Mouse (Mus musculus): ENCODE measurements around the gene Hadhb. TPM values are rescaled to one million over a fixed set of nuclear protein-coding genes. Genes with fewer than 3 reads are reported as not detected.

Hadhb gene
- polyA plus RNA-seq, 1 experiment from 2014 or later: 57.5 TPM

DNA sequence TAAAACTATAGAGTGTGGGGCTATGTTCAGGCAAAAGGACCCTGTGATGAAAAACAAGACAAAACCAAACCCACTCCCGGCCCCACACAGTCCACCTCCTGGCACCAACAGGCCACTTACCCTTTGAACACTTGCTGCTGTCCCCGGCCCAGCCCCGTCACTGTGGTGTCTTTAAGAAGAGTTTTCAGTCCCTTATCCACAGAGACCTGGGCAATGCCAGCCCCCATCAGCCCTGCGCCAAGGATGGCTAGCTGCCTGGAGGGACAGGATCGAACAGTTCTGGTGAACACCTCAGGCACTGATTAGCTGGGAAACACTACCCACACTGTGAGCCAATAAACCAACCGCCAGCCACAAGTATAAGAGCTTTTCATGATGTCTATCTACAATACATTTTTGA lies 26.4 kb upstream of the Hadhb start:
- Histone ChIP-seq H3K27ac (replicated peaks) (no peak overlapping the region), H3K4me1 (0 out of 2 replicates have a peak, but pooled peaks cover 2% of the 10 kb centered on the region), H3K4me3 (replicated peaks) (no peak overlapping the region), H3K9me3 (replicated peaks) (no peaks in the 10 kb centered on the region), H3K9ac (replicated peaks) (no peak overlapping the region), H3K27me3 (replicated peaks) (no peaks in the 10 kb centered on the region), H3K4me2 (no peak overlapping the region), H3K36me3 (peaks cover 78% of the 10 kb centered on the region)
- ATAC-seq (ENCODE audit: low FRiP score): no peak
- WGBS: 99% methylated on average over 6 of the region's 6 CpGs

DNA sequence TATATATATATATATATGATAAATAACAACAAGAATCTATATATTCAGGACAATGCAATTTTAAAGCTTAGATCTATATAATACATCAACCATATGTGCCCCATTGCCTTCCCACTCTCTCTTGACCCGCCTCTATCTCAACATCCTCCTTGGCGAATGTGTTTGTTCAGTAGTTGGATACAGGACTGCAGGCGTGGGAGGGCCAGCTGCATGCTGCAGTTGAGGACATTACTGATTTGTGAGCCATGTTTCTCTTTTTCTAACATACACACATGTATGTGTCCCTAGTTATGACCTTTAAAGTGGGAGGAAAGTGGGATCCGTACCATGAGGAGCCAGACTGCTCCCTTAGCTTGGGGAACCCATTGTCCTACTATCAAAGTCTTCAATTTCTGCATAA lies 23.8 kb upstream of the Hadhb start:
- H3K4me2 ChIP-seq: no peak overlapping the region
- WGBS: 94% methylated on average over 4 of the region's 4 CpGs
- H3K27me3 ChIP-seq (replicated peaks): no peaks in the 10 kb centered on the region
- ATAC-seq (ENCODE audit: low FRiP score): no peak
- no peaks in the 10 kb centered on the region for H3K9me3 ChIP-seq (replicated peaks)
- H3K4me3 ChIP-seq (replicated peaks): no peak overlapping the region
- H3K4me1 ChIP-seq: 0 out of 2 replicates have a peak, but pooled peaks cover under 1% of the 10 kb centered on the region
- H3K36me3 ChIP-seq: peaks cover 75% of the 10 kb centered on the region
- no peak overlapping the region for H3K9ac ChIP-seq (replicated peaks)
- no peak overlapping the region for H3K27ac ChIP-seq (replicated peaks)

DNA sequence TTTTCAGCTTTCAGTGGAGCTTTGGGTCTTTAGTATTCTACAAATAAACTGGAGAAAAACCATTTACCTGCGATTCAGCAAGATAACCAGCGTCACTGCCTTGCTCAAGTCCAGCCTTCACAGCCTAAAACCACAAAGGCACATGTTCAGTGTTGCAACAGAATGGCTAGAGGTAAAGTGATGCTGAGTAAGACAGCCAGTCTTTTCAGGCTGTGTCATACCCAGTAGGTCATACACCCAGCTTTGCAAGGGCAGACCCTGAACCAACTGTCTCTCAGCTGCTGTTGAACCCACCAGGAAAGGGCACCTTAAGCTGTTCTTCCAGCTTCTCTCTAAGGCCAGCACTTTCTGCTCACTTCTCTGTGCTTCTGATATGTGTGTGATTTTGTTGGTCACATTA lies 22.9 kb upstream of the Hadhb start:
- Histone ChIP-seq H3K4me3 (replicated peaks) (no peak overlapping the region), H3K4me2 (no peak overlapping the region), H3K9ac (replicated peaks) (no peak overlapping the region), H3K27me3 (replicated peaks) (no peaks in the 10 kb centered on the region), H3K4me1 (no peaks in the 10 kb centered on the region), H3K27ac (replicated peaks) (no peak overlapping the region), H3K9me3 (replicated peaks) (no peaks in the 10 kb centered on the region), H3K36me3 (peaks cover 71% of the 10 kb centered on the region)
- no peak for ATAC-seq (ENCODE audit: low FRiP score)
- 99% methylated on average over 2 of the region's 2 CpGs for WGBS

GRCm38 (mm10) chr5:30135711-30136231 lies 19.3 kb upstream of the Hadhb start:
- Histone ChIP-seq H3K9ac (replicated peaks) (no peak overlapping the region), H3K4me1 (no peaks in the 10 kb centered on the region), H3K4me3 (replicated peaks) (no peak overlapping the region), H3K36me3 (peaks cover 76% of the 10 kb centered on the region), H3K27ac (replicated peaks) (no peak overlapping the region), H3K27me3 (replicated peaks) (no peaks in the 10 kb centered on the region), H3K9me3 (replicated peaks) (no peaks in the 10 kb centered on the region), H3K4me2 (no peak overlapping the region)
- WGBS: 92% methylated on average over 11 of the region's 11 CpGs
- no peak for ATAC-seq (ENCODE audit: low FRiP score)

DNA sequence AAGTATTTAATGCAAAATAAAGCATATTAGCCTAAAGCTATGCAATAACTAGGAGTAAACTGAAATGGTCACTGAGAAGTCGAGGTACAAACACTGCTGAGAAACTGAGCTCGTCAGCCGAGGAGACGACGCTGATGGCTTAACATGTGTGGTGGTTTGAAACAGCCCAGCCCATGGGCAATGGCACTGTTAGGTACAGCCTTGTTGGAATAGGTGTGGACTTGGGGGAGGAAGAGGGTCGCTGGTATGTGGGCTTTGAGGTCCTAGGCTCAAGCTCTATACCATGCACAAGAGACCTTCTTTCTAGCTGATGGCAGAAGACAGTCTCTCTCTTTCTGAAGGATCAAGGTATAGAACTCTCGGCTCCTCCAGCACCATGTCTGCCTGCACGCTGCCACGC lies 17.8 kb upstream of the Hadhb start:
- WGBS: 91% methylated on average over 9 of the region's 9 CpGs
- no peaks in the 10 kb centered on the region for H3K4me1 ChIP-seq
- no peaks in the 10 kb centered on the region for H3K27me3 ChIP-seq (replicated peaks)
- no peak overlapping the region for H3K4me2 ChIP-seq
- H3K9me3 ChIP-seq (replicated peaks): no peaks in the 10 kb centered on the region
- H3K9ac ChIP-seq (replicated peaks): no peak overlapping the region
- H3K4me3 ChIP-seq (replicated peaks): no peak overlapping the region
- H3K36me3 ChIP-seq: peaks cover 77% of the 10 kb centered on the region
- ATAC-seq (ENCODE audit: low FRiP score): no peak
- H3K27ac ChIP-seq (replicated peaks): no peak overlapping the region

DNA sequence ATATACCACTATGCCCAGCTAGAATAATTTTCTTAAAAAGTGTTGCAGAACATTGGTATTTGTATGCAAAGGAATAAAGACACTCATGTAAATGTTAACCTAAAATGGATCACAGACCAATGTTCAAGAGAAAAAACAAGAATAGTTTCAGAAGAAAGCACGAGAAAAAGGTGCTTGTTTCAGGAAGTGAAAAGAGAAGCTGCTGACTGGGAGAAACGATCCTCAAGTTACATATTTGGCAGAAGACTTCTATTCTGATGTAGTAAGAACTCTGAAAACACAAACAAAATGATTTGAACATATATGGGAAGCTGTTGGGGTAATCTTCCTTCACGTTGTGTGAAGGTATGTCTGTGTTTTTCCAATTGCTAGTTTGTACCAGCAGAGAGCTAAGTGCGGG lies 16.9 kb upstream of the Hadhb start:
- H3K27ac ChIP-seq (replicated peaks): no peak overlapping the region
- ATAC-seq (ENCODE audit: low FRiP score): no peak
- H3K4me1 ChIP-seq: no peaks in the 10 kb centered on the region
- H3K4me3 ChIP-seq (replicated peaks): no peak overlapping the region
- H3K27me3 ChIP-seq (replicated peaks): no peaks in the 10 kb centered on the region
- WGBS: 94% methylated on average over 4 of the region's 4 CpGs
- H3K36me3 ChIP-seq: peaks cover 81% of the 10 kb centered on the region
- H3K9me3 ChIP-seq (replicated peaks): no peaks in the 10 kb centered on the region
- H3K4me2 ChIP-seq: no peak overlapping the region
- H3K9ac ChIP-seq (replicated peaks): no peak overlapping the region

DNA sequence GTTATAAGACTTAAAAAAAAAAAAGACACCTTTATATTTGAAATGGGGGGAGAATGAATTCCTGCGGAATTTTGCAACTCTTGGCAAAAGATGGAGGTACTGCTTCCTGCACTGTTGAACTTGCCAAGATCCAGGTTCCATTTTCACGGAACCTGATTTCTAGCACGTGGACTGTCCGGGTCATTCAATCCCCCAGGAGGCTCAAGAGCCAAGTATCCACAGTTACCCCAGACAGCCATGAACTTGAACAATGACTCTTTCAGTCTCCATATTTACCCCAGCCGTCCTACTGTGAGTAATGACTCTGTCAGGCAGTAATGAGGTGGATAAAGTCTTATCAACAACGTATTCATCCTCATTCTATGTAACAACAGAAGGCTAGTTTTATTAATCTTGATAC lies 8.5 kb upstream of the Hadhb start:
- H3K36me3 ChIP-seq: peaks cover 43% of the 10 kb centered on the region
- H3K9me3 ChIP-seq (replicated peaks): no peaks in the 10 kb centered on the region
- no peak overlapping the region for H3K4me2 ChIP-seq
- no peak for ATAC-seq (ENCODE audit: low FRiP score)
- H3K4me3 ChIP-seq (replicated peaks): no peak overlapping the region
- 71% methylated on average over 6 of the region's 6 CpGs for WGBS
- H3K27me3 ChIP-seq (replicated peaks): no peaks in the 10 kb centered on the region
- H3K27ac ChIP-seq (replicated peaks): no peak overlapping the region
- H3K4me1 ChIP-seq: peaks cover under 1% of the 10 kb centered on the region; the same call in 1 of the 2 replicates
- no peak overlapping the region for H3K9ac ChIP-seq (replicated peaks)

- H3K36me3 ChIP-seq: peaks cover 28% of the 10 kb centered on the region
- H3K4me1 ChIP-seq: peaks cover 8% of the 10 kb centered on the region
- H3K27me3 ChIP-seq (replicated peaks): no peaks in the 10 kb centered on the region
- H3K9me3 ChIP-seq (replicated peaks): no peaks in the 10 kb centered on the region
- H3K4me2 ChIP-seq: no peak overlapping the region
- no peak overlapping the region for H3K4me3 ChIP-seq (replicated peaks)
- 93% methylated on average over 5 of the region's 5 CpGs for WGBS
- H3K27ac ChIP-seq (replicated peaks): no peak overlapping the region
- no peak overlapping the region for H3K9ac ChIP-seq (replicated peaks)
- no peak for ATAC-seq (ENCODE audit: low FRiP score)
Measured at GRCm38 (mm10) chr5:30148133-30148920, 6.7 kb upstream of the Hadhb start.

DNA sequence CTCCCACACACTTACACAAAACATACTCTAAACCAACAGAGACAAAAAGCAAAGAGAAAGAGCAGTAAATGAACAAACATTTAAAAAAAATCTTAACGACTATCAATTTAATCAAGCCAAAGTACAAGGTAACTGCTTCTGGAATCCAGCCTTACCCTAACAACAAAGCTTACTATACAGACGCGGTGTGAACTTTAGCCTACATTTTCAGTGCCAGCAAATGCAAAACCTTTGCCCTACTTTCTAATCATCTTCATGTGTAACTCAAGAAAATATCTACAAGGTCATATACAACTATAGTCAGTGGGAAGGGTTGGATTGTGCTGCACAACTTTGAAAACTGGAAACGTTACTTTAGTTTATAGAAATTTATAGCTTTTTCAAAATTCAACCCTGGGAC lies 3.0 kb upstream of the Hadhb start:
- no peak for ATAC-seq (ENCODE audit: low FRiP score)
- H3K27me3 ChIP-seq (replicated peaks): no peaks in the 10 kb centered on the region
- H3K4me2 ChIP-seq: no peak overlapping the region
- H3K9ac ChIP-seq (replicated peaks): no peak overlapping the region
- H3K4me1 ChIP-seq: peaks cover 29% of the 10 kb centered on the region
- H3K9me3 ChIP-seq (replicated peaks): no peaks in the 10 kb centered on the region
- no peak overlapping the region for H3K27ac ChIP-seq (replicated peaks)
- no peaks in the 10 kb centered on the region for H3K36me3 ChIP-seq
- 71% methylated on average over 4 of the region's 4 CpGs for WGBS
- H3K4me3 ChIP-seq (replicated peaks): no peak overlapping the region

DNA sequence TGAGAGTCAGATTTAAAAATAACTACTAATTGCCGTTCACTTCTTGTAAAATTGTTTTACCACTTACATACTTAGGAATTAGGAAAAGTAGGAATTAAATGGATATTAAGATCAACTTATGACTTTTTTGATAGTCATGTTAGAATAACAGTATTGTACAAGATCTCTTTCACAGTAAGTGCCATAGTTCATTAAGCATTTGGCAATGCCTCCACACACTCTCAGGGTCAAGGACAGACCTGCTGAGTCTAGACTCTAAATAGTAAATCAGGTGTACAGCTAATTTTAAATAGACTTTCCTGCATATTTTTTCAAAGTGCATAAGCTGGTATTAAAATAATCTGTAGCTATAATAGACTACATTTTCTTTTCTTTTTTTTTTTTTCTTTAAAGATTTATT lies 2.6 kb upstream of the Hadhb start:
- H3K9ac ChIP-seq (replicated peaks): no peak overlapping the region
- H3K4me2 ChIP-seq: no peak overlapping the region
- no peak overlapping the region for H3K27ac ChIP-seq (replicated peaks)
- peaks cover 31% of the 10 kb centered on the region for H3K4me1 ChIP-seq
- no peaks in the 10 kb centered on the region for H3K9me3 ChIP-seq (replicated peaks)
- 96% methylated on average over 1 of the region's 1 CpGs for WGBS
- H3K4me3 ChIP-seq (replicated peaks): no peak overlapping the region
- ATAC-seq (ENCODE audit: low FRiP score): no peak
- H3K36me3 ChIP-seq: no peaks in the 10 kb centered on the region
- no peaks in the 10 kb centered on the region for H3K27me3 ChIP-seq (replicated peaks)

DNA sequence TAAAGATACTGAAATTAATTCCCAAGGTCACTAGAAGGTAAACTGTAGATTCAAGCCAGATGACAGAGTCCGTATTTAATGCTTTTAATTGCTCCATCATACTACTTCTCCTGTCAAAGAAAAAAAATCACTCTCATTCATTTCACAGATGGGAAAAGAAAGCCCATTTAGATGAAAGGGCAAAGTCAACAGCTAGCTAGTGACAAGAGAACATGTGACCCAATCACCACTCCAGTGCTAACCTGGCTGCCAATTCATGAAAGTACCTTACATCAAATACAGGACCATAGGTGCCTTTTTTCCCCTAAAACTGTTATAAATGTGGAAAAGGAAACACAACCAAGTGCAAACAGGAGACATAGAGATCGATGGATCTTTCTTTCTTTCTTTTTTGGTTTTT lies 1.8 kb upstream of the Hadhb start:
- Histone ChIP-seq H3K4me2 (no peak overlapping the region), H3K9ac (replicated peaks) (no peak overlapping the region), H3K27me3 (replicated peaks) (no peaks in the 10 kb centered on the region), H3K4me3 (replicated peaks) (no peak overlapping the region), H3K9me3 (replicated peaks) (no peaks in the 10 kb centered on the region), H3K4me1 (peaks cover 36% of the 10 kb centered on the region), H3K27ac (replicated peaks) (no peak overlapping the region), H3K36me3 (no peaks in the 10 kb centered on the region)
- WGBS: 88% methylated on average over 2 of the region's 2 CpGs
- ATAC-seq (ENCODE audit: low FRiP score): no peak

DNA sequence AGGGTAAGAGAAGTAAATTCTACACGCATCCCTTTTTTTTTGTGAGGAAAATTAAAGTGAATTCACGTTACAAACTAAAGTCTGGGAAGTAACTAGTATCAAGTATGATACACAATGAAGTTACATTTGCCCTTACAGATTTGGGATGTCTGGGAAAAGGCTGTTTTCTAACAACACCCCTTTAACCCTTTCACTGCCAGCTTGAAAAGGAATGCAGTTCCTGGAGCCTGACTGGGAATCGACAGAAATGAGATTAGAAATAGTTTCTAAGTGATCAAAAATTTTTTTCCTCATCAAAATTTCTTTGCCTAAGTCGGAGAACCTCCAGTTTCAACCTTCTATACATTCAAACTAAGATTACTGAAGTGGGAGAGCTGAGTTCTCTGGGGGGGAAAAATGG lies 1.0 kb upstream of the Hadhb start:
- H3K4me1 ChIP-seq: peaks cover 36% of the 10 kb centered on the region
- peak overlapping the region; percentile 69 for H3K4me3 ChIP-seq (replicated peaks)
- no peak overlapping the region for H3K27ac ChIP-seq (replicated peaks)
- H3K4me2 ChIP-seq: peak overlapping the region; percentile 77
- H3K27me3 ChIP-seq (replicated peaks): no peaks in the 10 kb centered on the region
- no peak for ATAC-seq (ENCODE audit: low FRiP score)
- H3K9ac ChIP-seq (replicated peaks): peak overlapping the region; percentile 84
- no peaks in the 10 kb centered on the region for H3K36me3 ChIP-seq
- WGBS: 21% methylated on average over 4 of the region's 4 CpGs
- H3K9me3 ChIP-seq (replicated peaks): no peaks in the 10 kb centered on the region
